Mouse (Mus musculus) lung, adult 2 months (tissue): ENCODE data around the gene Slf2.

Experiments
- CTCF ChIP-seq: fragments of 200-500 bp; IDR thresholded peaks from 2 replicates; pipeline ENCODE4 v1.5.1; 2011; ENCODE audit warnings: mild to moderate bottlenecking, low read length, control low read depth; ENCODE audit not compliant: insufficient read depth
- POLR2A ChIP-seq: fragments of 200-500 bp; IDR thresholded peaks from 2 replicates; pipeline ENCODE4 v1.6.1; 2011; ENCODE audit warnings: low read depth, mild to moderate bottlenecking, control low read depth, low read length, borderline replicate concordance; ENCODE audit errors: extremely low read depth

GRCm38 (mm10) chr19:44983366-44983765 lies 52.4 kb downstream of the Slf2 start:
- TF ChIP-seq POLR2A = no peak
- no peak for TF ChIP-seq CTCF
